Mouse (Mus musculus): ENCODE measurements around the gene Filip1l.

DNA sequence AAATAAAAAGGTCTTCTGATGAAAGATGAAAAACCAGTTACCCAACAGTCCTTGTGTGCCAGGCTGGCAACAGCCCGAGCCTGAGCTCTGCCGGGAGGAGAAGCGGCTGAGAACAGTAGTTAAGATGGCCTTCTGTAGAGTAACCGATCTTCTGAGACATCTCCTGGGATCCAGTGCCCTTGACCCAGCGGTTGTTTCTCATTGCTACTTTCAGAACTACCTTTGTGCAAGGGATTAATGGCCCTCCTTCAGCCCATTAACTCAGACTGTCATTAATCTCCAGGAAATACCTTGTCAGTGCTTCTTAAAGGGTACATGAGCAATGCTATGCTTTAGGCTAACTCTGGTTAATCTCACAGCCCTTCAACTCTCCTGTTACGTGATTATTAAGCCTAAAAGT is 13.2 kb downstream of the Filip1l start:
- TF ChIP-seq CTCF (IDR thresholded peaks at IDR 0.05; ENCODE audit: extremely low read depth, insufficient read length, insufficient replicate concordance, low read depth, low read length) (no peak), POLR2A (IDR thresholded peaks at IDR 0.05; ENCODE audit: low read depth, low read length) (no peak)
